Mouse (Mus musculus) heart, adult 8-10 months (tissue): Measurements from ENCODE around the gene Stx19. TPM values are rescaled to one million over a fixed set of nuclear protein-coding genes. Genes with fewer than 3 reads are reported as not detected.

Experiments
- DNase-seq: peaks from one replicate; pipeline ENCODE4 v3.0.0; 2022; ENCODE audit warnings: low spot score
- microRNA-seq: library from miRNA; unstranded; fragments of <30 nt; microRNA quantifications from one replicate; pipeline ENCODE4 v1.2.0, GENCODE M21; 2022
- total RNA-seq, 4 experiments: library from RNA; stranded (reverse); gene quantifications; 2 replicates each; pipeline ENCODE4 v1.2.4; 2022

The Stx19 gene
- total RNA-seq, 4 experiments from 2014 or later: not detected

DNA sequence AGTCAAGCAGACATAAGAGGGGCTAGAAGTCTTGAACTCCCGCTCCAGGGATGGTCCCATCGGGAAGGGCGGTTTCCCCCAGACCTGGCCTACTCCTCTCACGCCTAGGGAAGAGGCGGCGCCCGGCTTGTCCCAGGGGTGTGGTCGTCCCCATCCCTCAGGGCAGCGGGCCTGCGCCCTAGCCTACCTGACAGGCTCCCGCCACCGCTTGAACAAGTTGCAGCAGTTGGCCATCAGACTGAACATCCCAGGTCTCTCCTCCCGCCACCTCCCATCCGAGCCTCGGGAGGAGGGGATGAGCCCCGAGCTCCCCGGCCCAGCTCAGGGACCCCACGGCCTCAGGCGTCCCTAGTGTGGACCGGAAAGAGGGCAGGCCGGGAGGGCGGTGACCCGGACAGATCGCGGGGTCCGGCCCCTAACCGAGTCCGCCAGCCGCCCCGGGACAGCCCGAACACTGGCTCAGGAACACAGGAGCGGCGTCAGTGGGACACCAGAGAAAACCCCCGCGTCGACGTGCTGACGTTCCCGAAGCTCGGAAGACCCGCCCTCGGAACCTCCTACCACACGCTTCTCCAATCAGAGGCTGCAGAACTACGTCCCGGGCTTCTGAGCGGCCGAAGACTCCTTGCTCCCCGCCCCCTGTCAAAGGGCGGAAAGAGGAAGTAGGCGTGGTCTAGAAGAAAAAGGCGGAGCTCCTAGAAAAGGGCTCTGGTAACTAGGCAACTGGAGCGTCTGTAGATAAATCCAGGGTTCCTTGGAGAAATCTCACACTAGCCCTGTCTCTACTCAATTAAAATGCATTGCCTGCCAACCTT, 32.2 kb downstream of the Stx19 start, which contains the start of gene Arl13b:
Gene Arl13b (minus strand): TSS at position 543 of the 815 bp plus-strand sequence.
- peak; percentile 98 for DNase-seq

DNA sequence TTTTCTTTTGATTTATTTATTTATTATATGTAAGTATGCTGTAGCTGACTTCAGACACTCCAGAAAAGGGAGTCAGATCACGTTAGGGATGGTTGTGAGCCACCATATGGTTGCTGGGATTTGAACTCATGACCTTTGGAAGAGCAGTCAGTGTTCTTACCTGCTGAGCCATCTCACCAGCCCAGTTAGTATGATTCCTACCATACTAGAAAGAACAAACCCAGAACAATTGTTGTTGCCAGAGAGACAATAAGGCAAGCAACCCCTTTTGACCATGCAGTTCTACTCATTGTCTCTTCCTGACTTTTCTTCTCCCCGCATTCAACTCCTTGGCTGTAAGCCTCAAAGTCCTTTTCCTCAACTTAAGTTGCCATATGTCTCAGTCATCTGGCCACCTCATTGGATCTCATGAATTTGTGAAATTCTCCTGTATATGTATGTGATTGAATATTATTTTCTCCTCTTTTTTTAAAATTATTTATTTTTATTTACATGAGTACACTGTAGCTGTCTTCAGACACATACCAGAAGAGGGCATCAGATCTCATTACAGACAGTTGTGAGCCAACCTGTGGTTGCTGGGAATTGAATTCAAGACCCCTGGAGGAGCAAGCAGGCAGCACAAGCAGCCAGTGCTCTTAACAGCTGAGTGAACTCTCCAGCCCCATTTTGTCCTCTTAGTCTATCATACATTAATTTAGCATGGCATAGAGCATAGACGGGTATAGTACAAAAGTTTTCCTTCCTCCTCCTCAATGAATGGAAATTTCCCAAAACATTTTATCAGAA, 38.2 kb downstream of the Stx19 start:
- no peak for DNase-seq

DNA sequence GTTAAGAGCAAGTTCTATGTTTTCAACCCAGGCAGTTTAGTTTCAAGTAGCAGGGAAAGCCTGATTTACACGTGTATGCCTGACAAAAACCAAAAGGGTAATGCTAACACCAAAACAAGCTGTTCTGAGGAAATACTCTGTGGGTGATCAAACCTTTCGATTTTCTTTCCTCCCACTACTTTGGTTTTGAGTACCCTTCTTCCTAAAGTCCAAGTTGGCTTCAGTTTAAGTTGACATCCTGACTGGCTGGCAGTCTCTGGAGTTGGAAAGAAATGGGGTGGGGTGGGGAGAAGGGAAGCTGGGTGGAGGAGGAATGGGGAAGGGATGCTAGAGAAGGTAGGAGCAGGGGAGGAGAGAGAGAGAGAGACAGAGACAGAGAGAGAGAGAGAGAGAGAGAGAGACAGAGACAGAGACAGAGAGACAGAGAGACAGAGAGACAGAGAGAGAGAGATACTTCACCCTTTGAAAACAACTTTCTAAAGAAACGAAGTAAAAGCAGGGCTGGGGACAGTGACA, 39.2 kb downstream of the Stx19 start:
- no peak for DNase-seq

DNA sequence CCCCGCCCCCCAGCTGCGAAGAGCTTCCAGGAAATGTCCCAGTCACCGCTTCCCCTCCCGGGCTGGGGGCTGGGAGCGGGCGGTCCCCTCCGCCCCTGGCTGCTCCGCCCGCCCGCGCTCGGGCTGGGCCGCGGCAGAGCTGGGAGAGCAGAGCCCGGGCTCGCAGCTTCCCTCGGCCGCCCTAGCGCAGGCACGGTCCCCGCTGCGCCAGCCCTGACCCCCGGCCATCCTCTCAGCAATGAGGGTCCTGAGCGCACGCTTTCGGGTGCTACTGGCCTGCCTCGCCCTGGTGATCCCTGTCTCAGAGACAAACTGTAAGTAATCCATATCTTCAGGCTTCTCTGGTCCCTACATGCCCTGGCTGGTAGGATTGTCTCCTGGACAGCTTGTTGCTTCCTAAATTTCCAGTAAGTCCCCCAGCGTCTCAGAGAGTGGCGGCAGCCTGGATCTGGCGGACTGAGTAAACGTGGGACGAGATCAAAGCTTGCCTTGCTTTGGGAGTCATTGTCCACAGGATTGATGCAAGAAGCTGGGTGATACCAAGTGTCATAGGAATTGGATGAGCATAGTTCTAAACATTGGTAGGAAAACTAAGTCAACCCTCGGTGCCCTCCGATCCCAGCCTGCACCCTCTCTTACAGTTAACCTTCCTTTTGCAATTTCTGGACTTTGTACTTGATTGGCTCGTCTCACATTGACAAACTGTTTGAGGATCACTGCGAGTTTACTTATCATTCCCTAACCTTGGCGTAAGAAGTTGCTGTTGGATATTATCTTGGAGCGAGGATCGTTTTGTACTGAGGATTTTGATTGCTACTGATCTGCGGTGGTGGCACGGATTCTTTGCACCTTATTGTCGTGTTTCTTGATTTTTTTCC, 40.0 kb downstream of the Stx19 start, which contains the start of gene Pros1:
Gene Pros1 (plus strand): TSS at position 117 of the 878 bp plus-strand sequence.
- peak; percentile 59 for DNase-seq

DNA sequence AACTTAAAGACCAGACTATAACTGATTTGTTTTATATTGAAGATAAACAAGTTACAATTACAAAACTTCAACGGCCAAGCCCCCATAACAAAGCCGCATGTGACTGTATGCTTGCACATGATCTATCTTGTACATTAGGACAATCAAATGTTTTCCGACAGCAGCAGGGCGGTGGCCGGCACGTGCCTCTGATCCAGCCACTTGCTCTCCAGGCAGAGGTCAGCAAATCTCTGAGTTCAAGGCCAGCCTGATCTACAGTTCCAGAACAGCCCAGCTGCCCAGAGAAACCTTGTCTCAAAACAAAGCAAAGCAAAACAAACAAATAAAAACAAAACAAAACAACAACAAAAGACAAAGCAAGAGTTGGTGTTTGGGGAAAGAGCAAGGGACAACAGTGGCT, 40.9 kb downstream of the Stx19 start:
- DNase-seq: no peak

DNA sequence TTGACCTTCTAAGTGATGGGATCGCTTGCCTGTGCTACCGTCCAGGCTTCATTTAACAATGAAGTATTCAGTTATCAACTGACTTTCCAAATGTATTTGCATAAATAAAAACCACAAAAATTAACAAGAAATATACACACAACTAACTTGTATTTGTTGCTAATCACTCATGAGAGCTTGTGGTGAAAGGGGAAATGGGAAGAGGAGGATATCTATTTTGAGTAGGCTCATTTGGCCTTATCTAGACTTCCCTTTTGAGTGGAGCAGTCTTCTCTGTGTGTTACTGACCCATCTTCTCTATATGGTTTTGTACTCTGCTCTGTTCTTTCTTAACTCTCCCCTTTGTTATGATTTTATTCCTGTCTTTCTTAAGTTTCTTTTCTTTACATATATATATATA, 41.8 kb downstream of the Stx19 start:
- no peak for DNase-seq

DNA sequence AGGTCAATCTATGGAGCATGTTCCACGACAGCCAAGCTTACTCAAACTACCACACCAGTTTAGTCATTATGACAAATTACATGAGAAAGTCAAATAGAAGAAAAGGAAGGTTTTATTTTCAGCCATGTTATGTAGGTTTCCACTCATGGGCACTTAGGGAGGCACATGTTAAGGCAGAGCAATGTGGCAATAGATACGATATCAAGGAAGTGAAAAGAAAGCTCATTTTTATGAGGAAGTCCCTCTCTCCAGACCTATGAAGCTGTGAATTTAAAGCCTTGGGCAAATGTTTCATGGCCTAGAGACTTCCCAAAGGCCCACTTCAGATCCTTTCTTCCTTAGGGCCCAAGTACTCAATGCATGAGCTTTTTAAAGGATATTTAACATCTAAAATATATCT, 43.0 kb downstream of the Stx19 start:
- DNase-seq: no peak

DNA sequence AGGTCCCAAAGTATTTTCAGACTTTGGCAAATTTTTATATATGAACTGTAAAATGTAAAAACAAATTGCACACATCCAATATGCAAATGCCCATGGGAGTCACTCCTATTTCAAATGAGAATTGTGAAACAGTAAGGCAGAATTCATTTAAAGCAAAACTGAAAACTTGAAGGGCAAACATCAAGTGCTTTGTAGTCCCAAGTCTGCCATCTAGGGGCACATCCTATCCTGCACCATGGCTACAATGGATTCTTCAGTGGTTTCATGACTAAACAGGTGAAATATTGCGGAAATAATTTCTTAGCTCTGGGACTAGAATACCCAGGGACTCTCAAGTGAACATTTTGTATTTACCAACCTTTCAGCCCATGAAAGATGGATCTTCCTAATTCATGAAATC, 43.5 kb downstream of the Stx19 start:
- DNase-seq: no peak

DNA sequence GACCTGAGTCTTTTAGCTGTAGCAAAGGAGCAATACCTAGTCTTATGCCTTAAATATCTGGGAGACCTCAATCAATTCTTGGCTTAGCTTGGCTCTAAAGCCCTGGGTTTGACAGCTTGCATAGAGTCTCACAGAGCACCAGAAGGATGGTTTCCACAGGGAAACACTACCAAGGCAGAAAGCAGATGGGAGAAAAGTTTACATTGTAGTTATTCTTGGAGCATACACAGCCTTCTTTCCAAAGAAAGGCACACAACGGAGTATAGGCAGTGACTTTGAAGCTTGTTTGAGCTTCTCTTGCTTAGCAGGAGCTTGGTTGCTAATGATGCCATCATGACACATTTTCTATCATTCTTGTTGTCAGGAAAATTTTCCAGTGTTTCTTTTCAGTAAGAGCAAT, 45.7 kb downstream of the Stx19 start:
- no peak for DNase-seq

DNA sequence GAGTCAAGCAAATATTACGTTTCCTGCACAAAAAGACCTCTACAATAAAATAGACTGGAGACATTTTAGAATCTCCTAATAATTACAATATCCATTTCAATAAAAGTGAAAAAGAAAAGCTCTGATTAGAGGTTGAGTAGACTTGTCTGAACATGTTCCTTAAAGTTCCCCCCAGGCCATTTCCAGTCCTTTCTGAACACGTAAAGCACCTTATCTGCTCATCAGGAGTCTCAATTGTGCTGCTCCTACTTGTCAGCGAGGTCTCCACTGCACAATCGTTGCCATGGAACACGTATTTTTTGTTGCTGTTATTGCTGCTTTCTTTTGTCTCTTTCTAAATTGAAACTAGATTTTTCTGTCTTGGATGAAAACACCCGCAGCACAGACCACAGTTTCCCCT, 47.0 kb downstream of the Stx19 start:
- no peak for DNase-seq

DNA sequence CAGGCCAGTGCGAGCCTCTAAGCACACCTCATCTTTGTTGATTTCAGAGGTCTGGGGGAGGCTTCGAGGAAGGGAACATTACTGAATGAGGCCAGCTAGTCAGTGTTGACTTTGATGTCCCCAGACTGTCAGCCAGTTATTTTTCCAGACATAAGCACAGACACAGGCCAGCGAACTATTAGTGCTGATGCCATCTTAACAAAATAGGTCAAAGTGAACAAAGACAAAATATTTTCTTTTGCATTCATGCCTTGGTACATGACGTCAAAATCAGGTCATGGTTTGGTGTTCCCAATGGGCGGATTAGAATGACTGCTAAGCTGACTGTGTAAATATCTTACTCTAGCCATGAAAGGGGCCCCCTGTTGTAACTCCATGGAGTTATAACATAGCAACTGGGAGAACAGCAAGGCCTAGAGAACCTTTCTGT, 58.2 kb downstream of the Stx19 start:
- DNase-seq: no peak

DNA sequence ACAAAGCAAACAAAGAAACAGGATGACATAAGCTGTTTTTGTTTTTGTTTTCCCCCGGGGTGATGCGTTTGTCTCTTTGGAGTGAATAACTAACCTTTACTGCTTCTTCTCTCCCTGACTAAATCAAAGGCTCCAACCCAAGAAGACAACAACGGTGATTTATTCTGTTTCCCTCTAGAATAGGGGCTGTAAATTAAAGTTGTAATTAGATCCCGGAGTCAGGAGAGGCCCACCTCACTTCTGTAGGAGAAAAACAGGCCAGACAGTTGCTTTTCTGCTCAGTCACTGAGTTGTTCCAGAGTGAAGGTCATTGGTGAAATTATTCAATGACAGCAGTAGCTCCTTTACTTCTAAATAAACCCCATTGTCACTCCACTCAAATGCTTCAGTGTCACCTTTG, 58.7 kb downstream of the Stx19 start:
- DNase-seq: no peak

Small RNA genes within 50 kb of the gene (microRNA-seq; reads per million reads assigned to microRNA genes)
- gene Gm25986: not detected

Other genes with a start within 250 kb of the Stx19 start
- 1 to 10 TPM; 6.3 to 9.6 (median 6.7) TPM for gene Nsun3, start 27.9 kb upstream of the Stx19 start, total RNA-seq
- 1 to 10 TPM; 5.0 to 7.9 (median 6.5) TPM for gene Arl13b, start 32.4 kb downstream of the Stx19 start, total RNA-seq
- 10 to 100 TPM; 14.0 to 19.0 (median 15.3) TPM for gene Pros1, start 39.6 kb downstream of the Stx19 start, total RNA-seq